Mouse (Mus musculus) kidney, embryonic 14.5 days (tissue): ENCODE data around the gene Trim63. TPM values are rescaled to one million over a fixed set of nuclear protein-coding genes. Genes with fewer than 3 reads are reported as not detected.
A peak's percentile ranks its signal among the peaks of the same experiment; 100 is the strongest.

Experiments
- ATAC-seq: fragments of 200-750 bp; cut with Nextera tagmentation; 2 replicates; pipeline ENCODE4 v1.8.0; 2017; ENCODE audit warnings: moderate number of reproducible peaks, mild to moderate bottlenecking, moderate TSS enrichment, moderate library complexity; ENCODE audit not compliant: low FRiP score, low TSS enrichment
- H3K27ac ChIP-seq: fragments of 300-500 bp; sonication (generic); 2 replicates; pipeline ENCODE4 v1.5.1; 2014; ENCODE audit warnings: low read depth, mild to moderate bottlenecking, low read length, moderate library complexity, mixed read lengths
- H3K27me3 ChIP-seq: fragments of 300-500 bp; sonication (generic); 2 replicates; pipeline ENCODE4 v1.6.1; 2014; ENCODE audit warnings: mild to moderate bottlenecking, low read length; ENCODE audit not compliant: control insufficient read depth, insufficient read depth
- H3K36me3 ChIP-seq: fragments of 300-500 bp; sonication (generic); 2 replicates; pipeline ENCODE4 v1.6.1; 2014; ENCODE audit warnings: low read length, mixed read lengths; ENCODE audit not compliant: control insufficient read depth, insufficient read depth
- H3K4me1 ChIP-seq: fragments of 300-500 bp; sonication (generic); 2 replicates; pipeline ENCODE4 v1.6.1; 2014; ENCODE audit warnings: low read length, mixed read lengths; ENCODE audit not compliant: control insufficient read depth, insufficient read depth
- H3K4me2 ChIP-seq: fragments of 300-500 bp; sonication (generic); replicated peaks from 2 replicates; pipeline ENCODE4 v1.6.1; 2014; ENCODE audit warnings: low read depth, mild to moderate bottlenecking, low read length
- H3K4me3 ChIP-seq: fragments of 300-500 bp; sonication (generic); 2 replicates; pipeline ENCODE4 v1.5.1; 2014; ENCODE audit warnings: mild to moderate bottlenecking, low read length
- H3K9ac ChIP-seq: fragments of 300-500 bp; sonication (generic); 2 replicates; pipeline ENCODE4 v1.6.1; 2014; ENCODE audit warnings: low read depth, mild to moderate bottlenecking, low read length, moderate library complexity
- H3K9me3 ChIP-seq: fragments of 300-500 bp; sonication (generic); 2 replicates; pipeline ENCODE4 v1.6.1; 2016; ENCODE audit warnings: low read length; ENCODE audit not compliant: control insufficient read depth
- WGBS: fragments of 180-500 bp; shearing (Covaris S2); extraction: QIAGEN DNeasy Blood & Tissue Kit; methylation state at CpG from one replicate; pipeline ENCODE4 v1.1.7; 2014; 5-methylcytosine and 5-hydroxymethylcytosine counted together
- polyA plus RNA-seq: library from polyadenylated mRNA; unstranded; fragments of >200 nt; fragmentation: Nextera tagmentation; extraction: Ambion mirVana; gene quantifications from 2 replicates; pipeline ENCODE4 v1.2.1, GENCODE M21; 2014

The Trim63 gene
- polyA plus RNA-seq, 1 experiment from 2014 or later = 0.88 TPM

- H3K27me3 ChIP-seq = no peaks in the 10 kb centered on the region
- 71% methylated on average over 12 of the region's 12 CpGs for WGBS
- H3K4me2 ChIP-seq = no peak overlapping the region
- H3K36me3 ChIP-seq = no peaks in the 10 kb centered on the region
- H3K9ac ChIP-seq = no peak overlapping the region
- no peak overlapping the region for H3K27ac ChIP-seq
- H3K4me3 ChIP-seq = no peak overlapping the region
- H3K9me3 ChIP-seq = no peaks in the 10 kb centered on the region
- peaks cover 26% of the 10 kb centered on the region for H3K4me1 ChIP-seq
- no peak for ATAC-seq
Observed at GRCm38 (mm10) chr4:134352261-134352707, 37.4 kb downstream of the Trim63 start.

- WGBS = 41% methylated on average over 7 of the region's 7 CpGs
- Histone ChIP-seq H3K36me3 (no peaks in the 10 kb centered on the region), H3K27ac (no peak overlapping the region), H3K4me2 (no peak overlapping the region), H3K9me3 (no peaks in the 10 kb centered on the region), H3K4me1 (peaks cover 26% of the 10 kb centered on the region), H3K27me3 (no peaks in the 10 kb centered on the region), H3K4me3 (no peak overlapping the region), H3K9ac (no peak overlapping the region)
- ATAC-seq = no peak
Observed at GRCm38 (mm10) chr4:134352929-134353328, 38.0 kb downstream of the Trim63 start.

- Histone ChIP-seq H3K4me3 (no peak overlapping the region), H3K4me2 (no peak overlapping the region), H3K9me3 (no peaks in the 10 kb centered on the region), H3K4me1 (peaks cover 26% of the 10 kb centered on the region), H3K27me3 (no peaks in the 10 kb centered on the region), H3K36me3 (no peaks in the 10 kb centered on the region), H3K9ac (no peak overlapping the region), H3K27ac (no peak overlapping the region)
- ATAC-seq = no peak
- WGBS = 50% methylated on average over 5 of the region's 5 CpGs
Observed at GRCm38 (mm10) chr4:134353527-134354409, 38.8 kb downstream of the Trim63 start.

DNA sequence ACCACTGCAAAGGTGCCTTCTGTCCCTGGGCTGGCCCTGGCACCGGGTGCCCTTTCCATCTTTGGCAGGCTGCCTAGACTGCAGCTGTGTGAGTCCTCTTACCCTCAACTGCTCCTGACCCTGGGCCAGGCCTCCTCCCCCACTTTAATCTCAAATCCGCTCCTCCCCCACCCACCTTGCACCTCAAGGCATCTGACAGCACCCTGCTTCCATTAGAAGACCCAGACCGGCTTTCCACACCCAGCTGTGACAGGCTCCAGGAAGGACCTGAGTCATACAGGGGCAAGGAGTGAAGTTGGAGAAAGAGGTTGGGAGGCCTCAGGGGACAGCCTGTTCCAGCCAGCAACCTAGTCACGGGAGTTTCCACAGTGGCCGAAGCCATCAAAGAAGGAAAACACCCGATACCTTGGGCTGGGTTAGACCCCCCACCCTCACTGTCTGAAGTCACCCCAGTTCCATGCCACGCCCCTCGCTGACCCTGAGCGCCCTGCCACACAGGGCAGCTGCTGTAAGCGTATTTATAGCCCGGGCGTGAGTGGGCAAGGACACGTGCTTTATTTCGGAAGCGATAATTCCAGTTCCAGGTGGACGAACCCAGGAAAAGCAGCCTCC is 41.0 kb downstream of the Trim63 start:
- no peak overlapping the region for H3K9ac ChIP-seq
- no peaks in the 10 kb centered on the region for H3K27me3 ChIP-seq
- ATAC-seq = peak; percentile 41
- no peak overlapping the region; the same call in 1 of the 2 replicates for H3K27ac ChIP-seq
- no peak overlapping the region for H3K4me2 ChIP-seq
- H3K9me3 ChIP-seq = no peaks in the 10 kb centered on the region
- H3K4me1 ChIP-seq = peaks cover 26% of the 10 kb centered on the region
- no peaks in the 10 kb centered on the region for H3K36me3 ChIP-seq
- 21% methylated on average over 16 of the region's 16 CpGs for WGBS
- no peak overlapping the region for H3K4me3 ChIP-seq

DNA sequence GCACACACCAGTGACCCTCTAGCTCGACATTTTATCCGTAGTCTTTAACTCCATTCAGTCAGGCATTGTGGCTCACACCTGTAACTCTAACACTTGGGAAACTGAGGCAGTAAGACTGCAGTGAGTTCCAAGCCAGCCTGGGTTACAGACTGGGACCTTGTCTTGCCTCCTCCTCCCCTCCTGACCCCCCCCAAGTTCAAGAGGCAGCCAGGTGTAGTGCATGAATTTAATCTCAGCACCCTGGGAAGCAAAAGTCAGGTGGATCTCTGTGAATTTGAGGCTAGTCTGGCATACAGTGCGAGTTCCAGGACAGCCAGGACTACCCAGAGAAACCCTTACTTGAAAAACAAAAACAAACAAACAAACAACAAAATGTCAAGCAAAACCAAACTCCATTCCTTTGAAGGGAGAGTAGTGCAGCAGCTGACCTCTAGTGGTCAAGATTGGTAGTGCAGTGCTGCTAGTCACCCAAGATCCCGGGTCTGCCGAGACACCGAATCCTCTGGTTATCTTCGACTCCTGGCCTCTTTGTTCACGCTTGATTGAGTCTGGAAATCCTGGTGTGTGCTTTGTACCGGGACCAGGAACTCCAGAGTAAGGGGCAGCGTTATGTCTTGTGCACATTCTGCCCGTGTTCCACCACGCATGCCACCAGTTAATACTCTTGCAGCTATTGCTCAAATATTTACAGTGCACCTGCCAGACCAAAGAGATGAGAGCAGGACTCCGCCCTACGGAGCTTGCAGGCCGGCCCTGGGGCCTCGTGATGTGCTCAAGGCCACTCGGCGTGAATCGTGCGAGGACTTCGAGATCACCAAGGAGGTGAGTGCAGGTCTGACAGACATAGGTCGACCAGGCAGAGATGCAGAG is 41.9 kb downstream of the Trim63 start:
- Histone ChIP-seq H3K4me2 (0 out of 2 replicates have a peak overlapping the region, but pooled peaks have one; percentile 17), H3K36me3 (no peaks in the 10 kb centered on the region), H3K4me3 (no peak overlapping the region), H3K9me3 (no peaks in the 10 kb centered on the region), H3K27ac (no peak overlapping the region), H3K27me3 (no peaks in the 10 kb centered on the region), H3K9ac (no peak overlapping the region), H3K4me1 (peaks cover 26% of the 10 kb centered on the region)
- ATAC-seq = no peak
- WGBS = 18% methylated on average over 22 of the region's 22 CpGs

DNA sequence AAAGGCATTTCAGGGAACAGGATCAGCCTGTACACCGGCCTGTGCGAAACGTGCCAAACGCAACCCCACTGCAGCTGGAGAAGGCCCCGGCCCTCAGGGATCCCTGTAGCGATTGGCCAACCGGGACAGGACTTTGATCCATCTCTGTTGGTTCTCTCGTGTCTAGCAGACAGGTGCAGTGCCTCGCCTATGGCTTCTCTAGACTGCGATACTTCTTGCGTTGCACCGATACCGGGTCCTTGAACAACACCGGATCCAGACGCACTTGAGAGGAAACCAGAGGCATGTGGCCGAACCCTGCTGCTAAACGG is 42.5 kb downstream of the Trim63 start:
- ATAC-seq = no peak
- Histone ChIP-seq H3K27ac (no peak overlapping the region), H3K4me3 (no peak overlapping the region), H3K4me1 (peaks cover 21% of the 10 kb centered on the region), H3K4me2 (0 out of 2 replicates have a peak overlapping the region, but pooled peaks have one; percentile 17), H3K36me3 (no peaks in the 10 kb centered on the region), H3K9ac (no peak overlapping the region), H3K9me3 (no peaks in the 10 kb centered on the region), H3K27me3 (no peaks in the 10 kb centered on the region)
- WGBS = 48% methylated on average over 17 of the region's 17 CpGs

DNA sequence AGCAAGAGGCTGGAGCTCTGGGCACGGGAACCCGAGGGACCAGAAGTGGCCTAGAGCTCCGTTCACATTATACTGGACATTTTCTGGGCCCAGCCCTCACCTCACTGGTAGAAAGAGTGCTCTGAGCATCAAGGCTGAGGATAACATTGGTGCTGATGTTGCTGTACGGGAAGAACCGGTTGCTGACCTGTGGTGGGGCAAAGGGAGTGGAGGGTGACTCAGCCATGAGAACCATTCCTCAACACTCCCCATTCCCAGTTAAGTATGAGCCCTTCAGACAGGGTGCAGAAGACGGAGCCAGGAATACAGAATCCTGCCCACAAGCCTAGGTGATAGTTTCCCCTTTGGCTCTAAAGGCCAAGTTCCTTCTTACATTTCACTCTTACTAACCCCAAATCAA is 44.7 kb downstream of the Trim63 start:
- 87% methylated on average over 6 of the region's 6 CpGs for WGBS
- Histone ChIP-seq H3K9me3 (no peaks in the 10 kb centered on the region), H3K4me3 (no peak overlapping the region), H3K27me3 (no peaks in the 10 kb centered on the region), H3K9ac (no peak overlapping the region), H3K4me2 (no peak overlapping the region), H3K36me3 (no peaks in the 10 kb centered on the region), H3K4me1 (peaks cover 7% of the 10 kb centered on the region; the same call in 1 of the 2 replicates), H3K27ac (no peak overlapping the region)
- no peak for ATAC-seq

- Histone ChIP-seq H3K36me3 (no peaks in the 10 kb centered on the region), H3K4me2 (no peak overlapping the region), H3K9ac (no peak overlapping the region), H3K4me3 (no peak overlapping the region), H3K9me3 (no peaks in the 10 kb centered on the region), H3K4me1 (peaks cover under 1% of the 10 kb centered on the region; the same call in 1 of the 2 replicates), H3K27me3 (no peaks in the 10 kb centered on the region), H3K27ac (no peak overlapping the region)
- 19% methylated on average over 5 of the region's 5 CpGs for WGBS
- peak; percentile 47; the same call in 1 of the 2 replicates for ATAC-seq
Observed at GRCm38 (mm10) chr4:134361215-134361614, 46.3 kb downstream of the Trim63 start.
